9 mouse cellular contexts compared by ENCODE assay signal in the genomic region with DNA sequence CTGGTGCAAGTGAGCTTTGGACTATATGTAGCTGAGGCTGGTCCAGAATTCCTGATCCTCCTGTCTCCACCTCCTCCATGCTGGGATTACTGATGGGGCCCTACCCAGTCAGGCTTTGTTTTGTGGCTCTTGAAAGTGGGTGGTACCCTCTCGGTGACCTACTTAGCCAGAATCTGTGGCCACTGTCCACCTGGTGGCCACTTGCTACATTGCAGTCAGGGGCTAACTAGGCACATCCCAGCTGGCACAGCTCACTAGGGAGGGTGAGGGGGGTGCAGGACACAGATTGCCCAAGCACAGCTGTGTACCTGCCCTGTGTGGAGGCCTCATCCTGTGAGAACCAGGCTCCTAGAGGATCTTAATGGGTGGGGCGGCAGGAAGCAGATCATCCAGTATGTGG. TPM values are rescaled to one million over a fixed set of nuclear protein-coding genes. Genes with fewer than 3 reads are reported as not detected.
DNase-seq lines count a peak whose midpoint lies in the region; ATAC-seq lines count a peak whose summit lies in the region.
"Had no signal": no experiment of that assay in that cellular context is flagged by ENCODE, and none has a peak within 500 bp of the region (broad histone marks: within the 10 kb centered on the region; RNA-seq: fewer than 3 reads in every experiment).

No protein-coding gene starts in this region.

- no peak overlapping the region for H3K27ac ChIP-seq in embryonic facial prominence, embryonic 11.5 days (replicated peaks; ENCODE audit: low read depth, low read length)
- H3K27ac ChIP-seq in heart, embryonic 11.5 days (ENCODE audit: low read depth, low read length), result no peak overlapping the region
- no peak overlapping the region for H3K27ac ChIP-seq in kidney, embryonic 15.5 days

- WGBS in embryonic facial prominence, embryonic 11.5 days, result 41% methylated on average over 2 of the region's 2 CpGs
- WGBS in heart, embryonic 11.5 days (ENCODE audit: insufficient replicate concordance), result 29% methylated on average over 2 of the region's 2 CpGs
- WGBS in kidney, embryonic 15.5 days, result 23% methylated on average over 2 of the region's 2 CpGs

- no peak overlapping the region for H3K4me3 ChIP-seq in embryonic facial prominence, embryonic 11.5 days (ENCODE audit: low read depth, low read length)
- no peak overlapping the region for H3K4me3 ChIP-seq in heart, embryonic 11.5 days (ENCODE audit: low read depth, low read length)
- no peak overlapping the region for H3K4me3 ChIP-seq in kidney, embryonic 15.5 days (replicated peaks)
- H3K4me3 ChIP-seq: limb, embryonic 12.5 days had no signal

- no peaks in the 10 kb centered on the region for H3K27me3 ChIP-seq in embryonic facial prominence, embryonic 11.5 days (ENCODE audit: control insufficient read depth, insufficient read depth, low read length)
- peaks cover 8% of the 10 kb centered on the region for H3K27me3 ChIP-seq in heart, embryonic 11.5 days (ENCODE audit: control insufficient read depth, insufficient read depth, low read length)
- no peaks in the 10 kb centered on the region for H3K27me3 ChIP-seq in kidney, embryonic 15.5 days
- H3K27me3 ChIP-seq: limb, embryonic 12.5 days had no signal

- no peak overlapping the region for H3K4me2 ChIP-seq in embryonic facial prominence, embryonic 11.5 days (ENCODE audit: low read depth, low read length)
- no peak overlapping the region for H3K4me2 ChIP-seq in heart, embryonic 11.5 days
- H3K4me2 ChIP-seq in kidney, embryonic 15.5 days, result no peak overlapping the region
- H3K4me2 ChIP-seq: limb, embryonic 12.5 days had no signal

- intact Hi-C loops in left cerebral cortex, postnatal 36 days (cut with DNase I), result no loop called here

- peaks cover 9% of the 10 kb centered on the region for H3K36me3 ChIP-seq in embryonic facial prominence, embryonic 11.5 days (replicated peaks; ENCODE audit: control insufficient read depth, insufficient read depth, low read depth, low read length)
- H3K36me3 ChIP-seq in heart, embryonic 11.5 days (ENCODE audit: control insufficient read depth, insufficient read depth, low read length), result peaks cover 2% of the 10 kb centered on the region; the same call in 1 of the 2 replicates
- H3K36me3 ChIP-seq in kidney, embryonic 15.5 days, result peaks cover 18% of the 10 kb centered on the region

- H3K9me3 ChIP-seq in embryonic facial prominence, embryonic 11.5 days (replicated peaks; ENCODE audit: control insufficient read depth, low read length), result no peaks in the 10 kb centered on the region
- no peaks in the 10 kb centered on the region for H3K9me3 ChIP-seq in heart, embryonic 11.5 days (replicated peaks; ENCODE audit: control insufficient read depth, low read length)
- H3K9me3 ChIP-seq in kidney, embryonic 15.5 days (replicated peaks), result no peaks in the 10 kb centered on the region
- H3K9me3 ChIP-seq: limb, embryonic 12.5 days had no signal

- no peak overlapping the region for H3K9ac ChIP-seq in embryonic facial prominence, embryonic 11.5 days (replicated peaks; ENCODE audit: low read length)
- H3K9ac ChIP-seq in heart, embryonic 11.5 days (ENCODE audit: low read depth, low read length), result no peak overlapping the region
- no peak overlapping the region for H3K9ac ChIP-seq in kidney, embryonic 15.5 days
- H3K9ac ChIP-seq: limb, embryonic 12.5 days had no signal

- H3K4me1 ChIP-seq in embryonic facial prominence, embryonic 11.5 days (ENCODE audit: control insufficient read depth, insufficient read depth, low read length), result no peaks in the 10 kb centered on the region
- H3K4me1 ChIP-seq in heart, embryonic 11.5 days (ENCODE audit: control insufficient read depth, insufficient read depth, low read length), result no peaks in the 10 kb centered on the region
- peaks cover 6% of the 10 kb centered on the region; the same call in 1 of the 2 replicates for H3K4me1 ChIP-seq in kidney, embryonic 15.5 days

- 0 out of 2 replicates have a peak, but pooled peaks have one; percentile 11 for ATAC-seq in embryonic facial prominence, embryonic 11.5 days (replicated peaks; ENCODE audit: insufficient number of reproducible peaks, low FRiP score, low TSS enrichment, low read depth)
- 0 out of 2 replicates have a peak, but pooled peaks have one; percentile 24 for ATAC-seq in heart, embryonic 11.5 days (replicated peaks; ENCODE audit: insufficient number of reproducible peaks, low FRiP score, low TSS enrichment)
- ATAC-seq in kidney, embryonic 15.5 days (replicated peaks; ENCODE audit: low FRiP score), result peak; percentile 64

- DNase-seq in left cerebral cortex, adult 18-20 months (ENCODE audit: low spot score in 2 of 2), result peak; percentile 40 to 46
- no peak for DNase-seq in left cerebral cortex, postnatal 36 days (ENCODE audit: low spot score in 2 of 2)
- peak; percentile 89 for DNase-seq in adrenal gland, postnatal 14 days
- DNase-seq in embryonic facial prominence, embryonic 11.5 days (ENCODE audit: low spot score), result peak; percentile 80
- DNase-seq in lung, postnatal 14 days, result peak; percentile 77
- peak; percentile 66 for DNase-seq in right cerebral cortex, postnatal 14 days

RNA-seq across cellular contexts. Expression of a gene that starts 15.4 kb away (rescaled TPM):
- total RNA-seq in left cerebral cortex, adult 18-20 months (2021), result 10 to 100 TPM; 11.0 to 11.3 TPM
- total RNA-seq in left cerebral cortex, postnatal 36 days (2021), result 10 to 100 TPM; 14.3 to 19.5 TPM
- 82.2 and 85.0 TPM in 2 replicates for total RNA-seq in adrenal gland, postnatal 14 days (2021)
- polyA plus RNA-seq in embryonic facial prominence, embryonic 11.5 days (2014; fragmentation: Nextera tagmentation; extraction: Ambion mirVana), result 33.4 and 36.9 TPM in 2 replicates
- polyA plus RNA-seq in heart, embryonic 11.5 days (2014; fragmentation: Nextera tagmentation; extraction: Ambion mirVana), result 49.5 and 57.8 TPM in 2 replicates
- polyA plus RNA-seq in kidney, embryonic 15.5 days (2015; fragmentation: Nextera tagmentation; extraction: Ambion mirVana), result 62.9 and 66.6 TPM in 2 replicates

RNA-seq across cellular contexts. Expression of a gene that starts 28.2 kb away (rescaled TPM):
- total RNA-seq in left cerebral cortex, adult 18-20 months (2021), result 10 to 100 TPM; 37.3 to 44.0 TPM
- total RNA-seq in left cerebral cortex, postnatal 36 days (2021), result 10 to 100 TPM; 39.5 to 42.1 TPM
- 37.0 and 44.4 TPM in 2 replicates for total RNA-seq in adrenal gland, postnatal 14 days (2021)
- 56.7 and 58.8 TPM in 2 replicates for polyA plus RNA-seq in embryonic facial prominence, embryonic 11.5 days (2014; fragmentation: Nextera tagmentation; extraction: Ambion mirVana)
- polyA plus RNA-seq in heart, embryonic 11.5 days (2014; fragmentation: Nextera tagmentation; extraction: Ambion mirVana), result 43.6 and 51.4 TPM in 2 replicates
- 54.6 and 58.9 TPM in 2 replicates for polyA plus RNA-seq in kidney, embryonic 15.5 days (2015; fragmentation: Nextera tagmentation; extraction: Ambion mirVana)

RNA-seq across cellular contexts. Expression of a gene that starts 36.4 kb away (rescaled TPM):
- total RNA-seq in left cerebral cortex, adult 18-20 months (2021), result 10 to 100 TPM; 26.4 to 26.8 TPM
- 10 to 100 TPM; 19.3 to 25.0 TPM for total RNA-seq in left cerebral cortex, postnatal 36 days (2021)
- total RNA-seq in adrenal gland, postnatal 14 days (2021), result 554 and 561 TPM in 2 replicates
- polyA plus RNA-seq in embryonic facial prominence, embryonic 11.5 days (2014; fragmentation: Nextera tagmentation; extraction: Ambion mirVana), result 547 and 598 TPM in 2 replicates
- polyA plus RNA-seq in heart, embryonic 11.5 days (2014; fragmentation: Nextera tagmentation; extraction: Ambion mirVana), result 541 and 566 TPM in 2 replicates
- 761 and 838 TPM in 2 replicates for polyA plus RNA-seq in kidney, embryonic 15.5 days (2015; fragmentation: Nextera tagmentation; extraction: Ambion mirVana)

RNA-seq across cellular contexts. Expression of a gene that starts 49.2 kb away (rescaled TPM):
- 100 to 1,000 TPM; 178 to 191 TPM for total RNA-seq in left cerebral cortex, adult 18-20 months (2021)
- 100 to 1,000 TPM; 159 to 192 TPM for total RNA-seq in left cerebral cortex, postnatal 36 days (2021)
- total RNA-seq in adrenal gland, postnatal 14 days (2021), result 4.4 and 6.2 TPM in 2 replicates
- polyA plus RNA-seq in embryonic facial prominence, embryonic 11.5 days (2014; fragmentation: Nextera tagmentation; extraction: Ambion mirVana), result 32.9 and 35.7 TPM in 2 replicates
- 24.3 and 25.7 TPM in 2 replicates for polyA plus RNA-seq in heart, embryonic 11.5 days (2014; fragmentation: Nextera tagmentation; extraction: Ambion mirVana)
- polyA plus RNA-seq in kidney, embryonic 15.5 days (2015; fragmentation: Nextera tagmentation; extraction: Ambion mirVana), result 13.7 and 15.0 TPM in 2 replicates

Comparison
In these comparisons a context has a peak if more than half of its experiments do, and no peak if none do; other contexts are left out.
1. DNase-seq: peak in left cerebral cortex, adult 18-20 months (2 of 2), adrenal gland, postnatal 14 days (single experiment), embryonic facial prominence, embryonic 11.5 days (single experiment), lung, postnatal 14 days (single experiment) and right cerebral cortex, postnatal 14 days (single experiment); none in left cerebral cortex, postnatal 36 days (0 of 2).
2. ATAC-seq: peak in every context shown above with its lines; median percentile 64 in kidney, embryonic 15.5 days; 24 in heart, embryonic 11.5 days; 11 in embryonic facial prominence, embryonic 11.5 days.
3. RNA of a gene that starts 36.4 kb away (total RNA-seq): 554 to 561 TPM in adrenal gland, postnatal 14 days; 26.4 to 26.8 TPM in left cerebral cortex, adult 18-20 months and 19.3 to 25.0 TPM in left cerebral cortex, postnatal 36 days; every median in the first group is over 10 times any median in the second.